8 mouse cellular contexts compared by ENCODE assay signal in the genomic region with DNA sequence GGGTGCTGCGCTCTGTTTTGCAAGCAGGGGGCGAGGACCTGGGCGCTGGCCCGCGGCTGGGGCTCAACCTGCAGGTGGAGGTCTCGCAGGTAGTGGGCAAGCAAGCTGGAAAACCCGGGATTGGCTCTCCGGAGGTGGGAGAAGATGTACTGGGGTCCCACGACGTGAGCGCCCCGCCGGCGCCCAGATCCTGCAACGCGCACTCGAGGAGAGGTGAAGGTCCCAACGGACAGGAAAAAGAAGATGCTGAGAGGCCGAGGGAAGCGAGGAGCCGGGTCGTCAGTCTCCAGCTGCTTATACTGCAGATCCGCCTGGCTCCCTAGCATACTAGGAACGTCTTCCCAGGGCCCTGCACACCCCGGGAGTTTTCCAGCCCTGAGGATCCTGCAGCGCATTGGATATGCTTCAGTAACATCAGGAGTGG. TPM values are rescaled to one million over a fixed set of nuclear protein-coding genes. Genes with fewer than 3 reads are reported as not detected.
DNase-seq lines count a peak whose midpoint lies in the region; ATAC-seq lines count a peak whose summit lies in the region.

No protein-coding gene starts in this region.

- peaks cover 2 to 16% of the 10 kb centered on the region in 2 experiments; a peak in 3 of 4 replicates for H3K4me1 ChIP-seq in heart, embryonic 14.5 days (ENCODE audit: control insufficient read depth in 2 of 2, insufficient read depth in 2 of 2, low read length in 2 of 2)
- peaks cover 23% of the 10 kb centered on the region for H3K4me1 ChIP-seq in embryonic facial prominence, embryonic 10.5 days
- H3K4me1 ChIP-seq in limb, embryonic 11.5 days (ENCODE audit: control insufficient read depth, insufficient read depth, low read length), result peaks cover 12% of the 10 kb centered on the region; the same call in 1 of the 2 replicates
- H3K4me1 ChIP-seq in neural tube, embryonic 15.5 days, result peaks cover 36% of the 10 kb centered on the region

- H3K4me2 ChIP-seq in heart, embryonic 14.5 days (ENCODE audit: low read length), result peak overlapping the region; percentile 74
- H3K4me2 ChIP-seq in limb, embryonic 11.5 days (ENCODE audit: low read depth, severe bottlenecking), result peak overlapping the region; percentile 78
- peak overlapping the region; percentile 72 for H3K4me2 ChIP-seq in neural tube, embryonic 15.5 days

- peak overlapping the region in 1 of 2 experiments; percentile 2; a peak in 1 of 4 replicates for H3K27ac ChIP-seq in heart, embryonic 14.5 days (replicated peaks in 1 of 2; ENCODE audit: control insufficient read depth in 1 of 2, insufficient read depth in 1 of 2, low read depth in 2 of 2, low read length in 2 of 2)
- peak overlapping the region; percentile 99 for H3K27ac ChIP-seq in embryonic facial prominence, embryonic 10.5 days (replicated peaks)
- no peak overlapping the region for H3K27ac ChIP-seq in limb, embryonic 11.5 days (replicated peaks; ENCODE audit: low read depth, low read length)
- H3K27ac ChIP-seq in neural tube, embryonic 15.5 days (replicated peaks), result peak overlapping the region; percentile 91

- WGBS in heart, embryonic 14.5 days, result 1% methylated on average over 24 of the region's 26 CpGs
- under 1% methylated on average over 26 of the region's 26 CpGs for WGBS in embryonic facial prominence, embryonic 10.5 days
- 0% methylated on average over 25 of the region's 26 CpGs for WGBS in limb, embryonic 11.5 days
- under 1% methylated on average over 25 of the region's 26 CpGs for WGBS in neural tube, embryonic 15.5 days

- peak; percentile 9 for ATAC-seq in heart, embryonic 14.5 days (ENCODE audit: insufficient number of reproducible peaks, insufficient read depth, low FRiP score, low read depth)
- no peak; the same call in none of the 2 replicates for ATAC-seq in limb, embryonic 11.5 days (ENCODE audit: insufficient number of reproducible peaks, low FRiP score, low TSS enrichment, low read depth)
- peak; percentile 68 for ATAC-seq in neural tube, embryonic 15.5 days (ENCODE audit: low FRiP score)
- no peak for ATAC-seq in erythroid progenitor cell, adult 5-6 weeks (replicated peaks; ENCODE audit: low FRiP score, poor library complexity, severe bottlenecking)

- H3K27me3 ChIP-seq in heart, embryonic 14.5 days (ENCODE audit: control insufficient read depth, insufficient read depth, low read length), result no peaks in the 10 kb centered on the region
- no peaks in the 10 kb centered on the region; the same call in 1 of the 2 replicates for H3K27me3 ChIP-seq in embryonic facial prominence, embryonic 10.5 days (replicated peaks; ENCODE audit: low read depth, poor library complexity, severe bottlenecking)
- H3K27me3 ChIP-seq in limb, embryonic 11.5 days (ENCODE audit: control insufficient read depth, insufficient read depth, low read length), result no peaks in the 10 kb centered on the region
- H3K27me3 ChIP-seq in neural tube, embryonic 15.5 days (replicated peaks), result no peaks in the 10 kb centered on the region

- no peak for DNase-seq in heart, adult 18-20 months
- peak; percentile 56 for DNase-seq in 3T3-L1 (ENCODE audit: low read depth, low spot score)
- DNase-seq in embryonic facial prominence, embryonic 10.5 days (ENCODE audit: low spot score), result no peak
- DNase-seq in limb, embryonic 11.5 days (ENCODE audit: low spot score), result no peak
- no peak for DNase-seq in layer of hippocampus, adult 18-20 months (ENCODE audit: low spot score in 2 of 2)

- H3K9ac ChIP-seq in heart, embryonic 14.5 days (ENCODE audit: low read length), result peak overlapping the region; percentile 74
- H3K9ac ChIP-seq in limb, embryonic 11.5 days (ENCODE audit: low read length), result peak overlapping the region; percentile 62
- peak overlapping the region; percentile 70 for H3K9ac ChIP-seq in neural tube, embryonic 15.5 days (replicated peaks)

- H3K36me3 ChIP-seq in heart, embryonic 14.5 days (ENCODE audit: control insufficient read depth, insufficient read depth, low read length), result peaks cover 3% of the 10 kb centered on the region; the same call in 1 of the 2 replicates
- peaks cover 8% of the 10 kb centered on the region for H3K36me3 ChIP-seq in embryonic facial prominence, embryonic 10.5 days (replicated peaks)
- H3K36me3 ChIP-seq in limb, embryonic 11.5 days (ENCODE audit: control insufficient read depth, insufficient read depth, low read length), result no peaks in the 10 kb centered on the region
- no peaks in the 10 kb centered on the region for H3K36me3 ChIP-seq in neural tube, embryonic 15.5 days

- peak overlapping the region; percentile 58 to 99 for H3K4me3 ChIP-seq in heart, embryonic 14.5 days (ENCODE audit: control insufficient read depth in 1 of 2, insufficient read depth in 1 of 2, low read depth in 1 of 2, low read length in 2 of 2)
- peak overlapping the region; percentile 95 for H3K4me3 ChIP-seq in embryonic facial prominence, embryonic 10.5 days
- H3K4me3 ChIP-seq in limb, embryonic 11.5 days (ENCODE audit: low read depth, low read length), result peak overlapping the region; percentile 94
- H3K4me3 ChIP-seq in neural tube, embryonic 15.5 days (replicated peaks), result peak overlapping the region; percentile 98

- H3K9me3 ChIP-seq in heart, embryonic 14.5 days (ENCODE audit: control insufficient read depth, low read length), result no peaks in the 10 kb centered on the region
- no peaks in the 10 kb centered on the region for H3K9me3 ChIP-seq in embryonic facial prominence, embryonic 10.5 days
- H3K9me3 ChIP-seq in limb, embryonic 11.5 days (ENCODE audit: control insufficient read depth, low read length), result no peaks in the 10 kb centered on the region
- no peaks in the 10 kb centered on the region for H3K9me3 ChIP-seq in neural tube, embryonic 15.5 days (replicated peaks)

RNA-seq across cellular contexts. Expression of gene Chd6, which starts 0.5 kb away (rescaled TPM):
- 17.9 and 21.1 TPM in 2 replicates for polyA plus RNA-seq in heart, embryonic 14.5 days (2014; fragmentation: Nextera tagmentation; extraction: Ambion mirVana)
- 10 to 100 TPM; 21.4 to 40.5 TPM for total RNA-seq in heart, adult 18-20 months (2021)
- polyA plus RNA-seq in embryonic facial prominence, embryonic 10.5 days (2016; fragmentation: Nextera tagmentation; extraction: Ambion mirVana), result 31.0 and 34.4 TPM in 2 replicates
- 39.4 and 44.7 TPM in 2 replicates for polyA plus RNA-seq in limb, embryonic 11.5 days (2014; fragmentation: Nextera tagmentation; extraction: Ambion mirVana)
- 31.1 and 32.1 TPM in 2 replicates for polyA plus RNA-seq in neural tube, embryonic 15.5 days (2015; fragmentation: Nextera tagmentation; extraction: Ambion mirVana)
- 33.5 and 45.8 TPM in 2 replicates for total RNA-seq in erythroid progenitor cell, adult 5-6 weeks (2015; ENCODE audit: low replicate concordance)
- 30.5 and 33.4 TPM in 2 replicates for total RNA-seq in erythroid progenitor cell, adult 5-6 weeks (2017; ENCODE audit: low replicate concordance)
- total RNA-seq in layer of hippocampus, adult 18-20 months (2021), result 10 to 100 TPM; 56.1 to 61.2 TPM

Comparison
In these comparisons a context has a peak if more than half of its experiments do, and no peak if none do; other contexts are left out.
1. ATAC-seq: peak in heart, embryonic 14.5 days (single experiment) and neural tube, embryonic 15.5 days (single experiment); none in limb, embryonic 11.5 days (single experiment) and erythroid progenitor cell, adult 5-6 weeks (single experiment).
2. Peak in every context shown above with its lines, with median percentiles within 50 percentile points of each other: H3K4me2 ChIP-seq, H3K4me3 ChIP-seq and H3K9ac ChIP-seq.